Mouse (Mus musculus) erythroblast, embryonic 14.5 days (primary cell): ENCODE data around the gene Ly6c1. TPM values are rescaled to one million over a fixed set of nuclear protein-coding genes. Genes with fewer than 3 reads are reported as not detected.
"Not testable (repeated sequence)": the region's sequence is repeated elsewhere in the genome, so short reads cannot be mapped to it uniquely, and the experiment has no call there.

Source experiments
- H3K27me3 ChIP-seq: 2 replicates; pipeline ENCODE4 v1.6.1; 2012; ENCODE audit warnings: inconsistent platforms; ENCODE audit not compliant: control insufficient read depth
- H3K36me3 ChIP-seq: 2 replicates; pipeline ENCODE4 v1.6.1; 2012; ENCODE audit warnings: mild to moderate bottlenecking, inconsistent platforms; ENCODE audit not compliant: control insufficient read depth
- H3K4me1 ChIP-seq: 2 replicates; pipeline ENCODE4 v1.6.1; 2012; ENCODE audit warnings: inconsistent platforms; ENCODE audit not compliant: control insufficient read depth
- H3K4me3 ChIP-seq: replicated peaks from 2 replicates; pipeline ENCODE3; 2012; ENCODE audit warnings: moderate library complexity, mild to moderate bottlenecking, inconsistent platforms
- H3K9me3 ChIP-seq: 2 replicates; pipeline ENCODE4 v1.6.1; 2012; ENCODE audit warnings: low read length, inconsistent platforms, mixed read lengths; ENCODE audit not compliant: control insufficient read depth
- polyA plus RNA-seq: library from polyadenylated mRNA; stranded (reverse); fragments of >175 nt; gene quantifications from 2 replicates; pipeline ENCODE4 v1.2.3, GENCODE M21; 2012

Ly6c1 gene
- polyA plus RNA-seq, 1 experiment, result not detected

DNA sequence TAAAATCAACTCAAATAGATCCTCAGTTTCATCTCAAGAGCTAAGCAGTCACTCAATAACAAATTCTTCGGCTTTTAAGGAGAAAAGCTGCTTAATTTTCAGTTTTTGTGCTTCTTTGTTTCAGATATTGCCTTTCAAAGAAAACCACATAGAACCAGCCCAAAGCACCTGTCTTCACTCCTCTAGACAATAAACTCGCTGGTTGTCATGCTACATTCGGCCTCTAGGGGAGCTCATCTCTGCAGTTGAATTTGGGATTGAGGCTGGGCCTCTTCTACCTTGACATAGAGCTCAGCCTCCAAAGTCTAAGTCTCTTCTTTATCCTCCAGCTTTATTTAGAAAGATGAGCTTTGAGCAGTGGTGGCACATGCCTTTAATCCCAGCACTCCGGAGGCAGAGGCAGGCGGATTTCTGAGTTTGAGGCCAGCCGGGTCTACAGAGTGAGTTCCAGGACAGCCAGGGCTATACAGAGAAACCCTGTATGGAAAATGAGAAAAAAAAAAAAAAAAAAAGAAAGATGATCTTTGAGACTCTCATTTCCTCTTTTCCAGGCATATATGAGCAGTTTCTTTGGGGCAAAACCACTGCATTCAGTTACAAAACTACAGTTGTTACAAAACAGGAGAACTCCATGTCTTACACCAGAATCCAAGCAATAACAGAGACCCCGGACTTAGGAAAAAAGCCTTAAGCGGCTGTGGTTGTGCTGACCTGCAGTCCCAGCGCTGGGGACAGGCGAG is 27.4 kb downstream of the Ly6c1 start:
- H3K9me3 ChIP-seq, H3K4me1 ChIP-seq, H3K36me3 ChIP-seq, H3K27me3 ChIP-seq, H3K4me3 ChIP-seq: not testable (repeated sequence)

- H3K4me3 ChIP-seq, H3K4me1 ChIP-seq, H3K36me3 ChIP-seq, H3K27me3 ChIP-seq, H3K9me3 ChIP-seq: not testable (repeated sequence)
Measured at GRCm38 (mm10) chr15:75019446-75019845, 29.2 kb downstream of the Ly6c1 start.

Other genes starting within 250 kb of the Ly6c1 start
- not detected in 2 replicates for gene Gml2, start 229.8 kb downstream of the Ly6c1 start, polyA plus RNA-seq
- gene 2010109I03Rik, start 151.8 kb downstream of the Ly6c1 start, polyA plus RNA-seq, result not detected in 2 replicates
- not detected in 2 replicates for gene Ly6i, start 65.4 kb downstream of the Ly6c1 start, polyA plus RNA-seq
- not detected in 2 replicates for gene Ly6a, start 50.8 kb downstream of the Ly6c1 start, polyA plus RNA-seq
- 0.14 TPM in 1 of 2 replicates, not detected in the other for gene Ly6c2, start 63.1 kb upstream of the Ly6c1 start, polyA plus RNA-seq
- not detected in 2 replicates for gene Ly6g, start 106.4 kb upstream of the Ly6c1 start, polyA plus RNA-seq
- not detected in 2 replicates for gene BC025446, start 167.5 kb upstream of the Ly6c1 start, polyA plus RNA-seq
- gene Ly6f, start 219.6 kb upstream of the Ly6c1 start, polyA plus RNA-seq, result not detected in 2 replicates